Mouse (Mus musculus) neural tube, embryonic 10.5 days (tissue): ENCODE results near the gene Tox4.
"Not testable (repeated sequence)": the region's sequence is repeated elsewhere in the genome, so short reads cannot be mapped to it uniquely, and the experiment has no call there.

Experiments
- DNase-seq: peaks from one replicate; pipeline ENCODE4 v3.0.0-alpha.2; 2017; ENCODE audit warnings: low spot score; ENCODE audit errors: extremely low spot score

The Tox4 gene

DNA sequence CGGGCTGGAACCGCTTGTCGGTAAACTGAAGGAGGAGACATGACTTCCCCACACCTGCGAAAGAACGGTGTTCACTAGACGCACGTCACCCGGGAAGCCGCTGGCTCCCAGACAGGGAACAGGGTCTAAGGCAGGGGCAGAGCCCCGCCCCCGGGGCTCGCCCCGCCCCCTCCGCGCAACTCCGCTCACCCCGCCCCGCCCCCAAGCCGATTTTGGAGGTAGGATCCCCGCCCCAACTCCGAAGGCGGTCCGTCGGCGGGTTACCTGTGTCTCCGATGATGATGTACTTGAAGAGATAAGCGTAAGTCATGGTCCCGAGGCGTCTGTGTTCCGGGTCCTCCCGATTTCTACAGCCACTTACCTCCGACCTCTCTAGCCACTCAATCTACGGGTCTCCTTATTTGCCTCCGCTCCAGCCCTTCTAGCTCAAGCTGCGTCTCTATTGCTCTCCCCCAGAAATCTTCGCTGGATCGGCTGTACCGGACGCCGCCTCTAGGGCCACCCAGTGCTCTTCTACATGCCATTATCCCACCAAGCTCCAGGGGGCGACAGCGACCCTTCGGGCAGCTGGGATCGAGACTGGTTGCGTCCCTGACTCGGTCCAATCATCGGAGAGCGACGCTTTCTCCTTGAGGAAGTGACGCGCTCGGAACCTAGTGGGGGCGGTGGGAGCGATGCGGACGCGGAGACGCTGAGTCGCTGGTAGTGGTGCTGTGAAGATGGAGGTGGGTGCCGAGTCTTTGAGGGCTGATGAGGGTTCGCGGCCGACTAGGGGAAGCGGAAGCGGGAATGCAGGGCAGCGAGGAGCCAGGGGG is at the start of gene Tox4, which contains the start of gene Rab2b:
Gene Tox4, plus strand, starts transcription at position 215 of the 815 bp plus-strand sequence.
Gene Rab2b, minus strand, starts transcription at position 614 of the 815 bp plus-strand sequence.
- peak; percentile 99 for DNase-seq

DNA sequence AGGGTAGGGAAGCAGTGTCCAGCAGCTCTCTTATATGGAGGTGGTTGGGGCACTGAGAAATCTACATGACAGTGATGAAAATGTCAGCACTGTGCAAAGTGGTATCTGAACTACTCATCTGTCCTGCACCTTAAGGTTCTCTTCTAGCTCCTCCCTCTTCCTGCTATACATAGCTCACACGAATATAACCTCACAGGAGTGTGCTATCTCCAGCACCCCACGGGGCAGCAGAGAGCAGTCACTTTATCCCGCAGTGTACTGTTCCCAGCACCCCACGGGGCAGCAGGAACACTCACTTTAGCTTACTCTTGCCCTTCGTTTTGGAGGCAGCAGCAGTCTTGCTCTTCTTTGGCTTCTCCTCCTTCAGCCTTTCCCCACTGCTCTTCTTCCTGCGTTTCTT is 46.7 kb upstream of the Tox4 start:
- no peak for DNase-seq

- no peak for DNase-seq
These were observed 43.8 kb upstream of the Tox4 start for GRCm38 (mm10) chr14:52235165-52235564.

GRCm38 (mm10) chr14:52236216-52236615 is 42.7 kb upstream of the Tox4 start:
- no peak for DNase-seq

DNA sequence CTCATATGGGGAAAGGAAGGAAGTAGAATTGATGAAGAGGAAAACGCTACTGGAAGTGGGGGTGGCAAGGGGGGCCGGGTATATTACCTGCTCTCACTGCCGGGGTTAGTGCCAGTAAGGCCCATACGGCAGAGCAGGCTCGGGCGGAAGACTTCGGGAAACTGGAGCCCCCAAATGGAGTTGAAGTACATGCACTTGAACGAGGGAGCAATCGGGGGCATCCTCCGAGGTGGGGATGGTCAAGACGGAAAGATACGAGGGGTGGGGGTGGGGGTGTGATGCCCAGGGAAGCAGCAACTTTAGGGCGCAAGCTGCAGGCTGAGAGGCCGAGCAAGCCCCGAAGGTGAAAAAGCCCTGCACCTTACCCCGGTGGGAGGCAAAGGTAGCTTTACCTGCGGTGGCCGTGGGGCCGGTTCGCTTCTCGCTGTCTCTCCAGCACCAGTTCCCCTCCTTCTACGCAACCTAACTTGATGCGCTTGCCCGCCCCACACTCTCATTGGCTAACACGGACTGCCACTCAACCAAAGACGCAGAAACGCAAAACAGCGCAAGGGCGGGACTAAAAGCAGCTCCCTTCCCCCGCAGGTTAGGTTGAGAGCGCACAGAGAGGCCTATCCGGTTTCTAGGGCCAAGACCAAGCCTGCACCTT is 34.8 kb upstream of the Tox4 start:
- peak; percentile 99 for DNase-seq

DNA sequence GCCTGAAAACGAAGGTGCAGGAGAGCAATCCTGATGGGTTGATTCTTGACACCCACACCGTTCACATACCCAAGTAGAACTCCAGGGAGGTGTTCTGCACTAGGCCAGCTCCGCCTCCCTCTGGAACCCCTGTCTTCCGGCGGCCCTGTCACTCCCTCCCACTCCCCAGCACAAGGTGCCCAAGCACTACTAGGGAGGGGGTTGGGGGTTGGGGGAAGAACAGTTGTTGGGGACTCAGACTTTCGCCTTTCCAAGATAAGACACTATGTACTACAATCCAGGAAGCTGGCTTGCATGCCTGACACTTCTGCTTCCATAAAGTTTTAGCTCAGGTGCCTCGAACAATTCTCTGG is 34.3 kb upstream of the Tox4 start:
- no peak for DNase-seq

DNA sequence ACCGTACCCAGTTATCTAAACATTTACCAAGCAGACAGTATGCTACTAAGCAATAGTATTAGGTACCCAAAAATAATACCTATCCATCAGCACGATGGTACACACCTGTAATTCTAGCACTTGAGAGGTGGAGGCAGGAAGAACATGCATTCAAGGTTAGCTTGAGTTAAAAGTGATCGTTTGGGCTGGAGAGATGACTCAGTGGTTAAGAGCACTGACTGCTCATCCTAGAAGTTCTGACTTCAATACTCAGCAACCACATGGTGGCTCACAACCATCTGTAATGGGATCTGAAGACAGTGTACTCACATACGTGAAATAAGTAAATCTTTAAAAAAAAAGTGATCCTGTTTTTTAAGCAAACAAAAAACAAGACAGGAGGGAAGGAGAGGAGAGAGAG is 32.8 kb upstream of the Tox4 start:
- DNase-seq: no peak

DNA sequence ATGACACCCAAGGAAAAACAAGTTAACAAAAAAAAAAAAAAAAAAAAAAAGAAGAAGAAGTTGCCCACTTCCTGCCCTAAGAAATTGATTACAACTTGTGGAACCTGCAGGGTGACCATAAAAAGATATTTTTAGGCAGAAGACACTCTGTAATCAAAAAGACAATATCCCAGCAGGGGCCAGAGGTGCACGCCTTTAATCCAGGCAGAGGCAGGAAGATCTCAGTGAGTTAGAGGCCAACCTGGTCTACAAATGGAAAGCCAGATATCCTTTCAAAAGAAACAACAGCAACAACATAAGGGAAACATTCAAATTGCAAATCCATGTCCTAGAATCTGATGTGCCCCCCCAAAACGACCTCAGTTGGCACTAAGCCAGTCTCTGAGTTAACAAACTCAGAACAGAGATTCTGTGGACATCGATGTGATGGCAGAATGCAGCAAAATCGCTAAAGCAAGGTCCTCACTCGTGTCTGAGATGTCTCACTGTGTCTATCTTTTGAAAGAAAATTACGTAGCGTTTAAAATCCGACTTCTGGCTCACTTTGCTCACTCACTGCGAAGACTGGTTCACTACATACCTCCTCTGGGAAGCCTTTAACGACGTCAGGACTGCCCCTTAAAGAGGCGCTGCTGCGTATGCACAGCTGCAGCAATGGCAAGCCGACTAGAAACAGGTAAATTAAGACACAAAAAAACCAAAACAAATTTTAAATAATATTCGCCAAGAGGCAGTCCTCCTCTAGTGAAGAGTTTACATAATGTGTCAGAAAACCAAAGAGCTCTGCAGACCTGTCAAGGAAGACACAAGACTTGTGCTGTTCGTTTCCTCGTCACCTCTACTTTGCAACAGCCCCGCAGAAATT is 22.4 kb upstream of the Tox4 start:
- peak; percentile 24 for DNase-seq

GRCm38 (mm10) chr14:52257484-52258213 is 21.3 kb upstream of the Tox4 start, which contains the start of gene Chd8:
Chd8 (minus strand) TSS chr14:52257780.
- DNase-seq: peak; percentile 96

GRCm38 (mm10) chr14:52272781-52273180 is 6.2 kb upstream of the Tox4 start:
- no peak for DNase-seq

- no peak for DNase-seq
These were observed 1.7 kb upstream of the Tox4 start for GRCm38 (mm10) chr14:52277210-52277609.

DNA sequence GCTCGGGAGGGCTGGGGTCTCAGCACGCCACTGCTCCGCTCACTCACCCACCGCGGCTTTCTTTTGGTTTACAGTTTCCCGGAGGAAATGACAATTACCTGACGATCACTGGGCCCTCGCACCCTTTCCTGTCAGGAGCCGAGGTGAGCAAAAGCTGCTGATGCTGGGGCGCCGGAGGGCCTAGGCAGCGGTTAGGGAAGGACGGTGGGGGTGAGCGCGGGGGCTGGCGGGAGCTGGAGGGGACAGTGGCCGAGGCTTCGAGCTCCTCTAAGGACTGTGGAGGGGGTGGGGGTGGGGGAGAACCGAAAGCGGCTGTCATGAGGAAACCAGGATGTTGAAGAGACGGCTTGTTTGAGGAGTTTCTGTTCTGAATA is 788 bp downstream of the Tox4 start:
- DNase-seq: no peak

- DNase-seq: no peak
These were observed 4.7 kb downstream of the Tox4 start for GRCm38 (mm10) chr14:52283629-52284028.

DNA sequence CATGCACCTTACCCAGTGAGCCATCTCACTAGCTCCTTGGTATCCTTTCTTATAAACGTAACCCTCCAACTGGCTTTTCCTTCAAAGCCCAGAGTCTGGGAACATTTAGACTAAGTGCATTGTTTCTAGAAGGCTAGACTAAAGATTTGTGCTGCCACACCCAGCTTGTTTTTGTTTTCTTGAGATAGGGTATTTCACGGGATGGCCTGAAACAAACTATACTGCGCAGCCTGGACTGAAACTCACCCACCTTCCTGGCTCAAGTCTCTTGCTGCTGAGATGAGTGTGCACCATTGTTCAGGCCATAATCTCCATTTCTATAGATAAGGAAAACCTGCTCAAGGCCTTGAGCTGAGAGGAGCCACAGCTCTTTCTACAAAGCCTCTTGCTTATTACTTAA is 5.2 kb downstream of the Tox4 start:
- DNase-seq: no peak

GRCm38 (mm10) chr14:52295558-52296264 is 16.8 kb downstream of the Tox4 start:
- DNase-seq: no peak

- not testable (repeated sequence) for DNase-seq
These were observed 24.6 kb downstream of the Tox4 start for GRCm38 (mm10) chr14:52303517-52303916.

DNA sequence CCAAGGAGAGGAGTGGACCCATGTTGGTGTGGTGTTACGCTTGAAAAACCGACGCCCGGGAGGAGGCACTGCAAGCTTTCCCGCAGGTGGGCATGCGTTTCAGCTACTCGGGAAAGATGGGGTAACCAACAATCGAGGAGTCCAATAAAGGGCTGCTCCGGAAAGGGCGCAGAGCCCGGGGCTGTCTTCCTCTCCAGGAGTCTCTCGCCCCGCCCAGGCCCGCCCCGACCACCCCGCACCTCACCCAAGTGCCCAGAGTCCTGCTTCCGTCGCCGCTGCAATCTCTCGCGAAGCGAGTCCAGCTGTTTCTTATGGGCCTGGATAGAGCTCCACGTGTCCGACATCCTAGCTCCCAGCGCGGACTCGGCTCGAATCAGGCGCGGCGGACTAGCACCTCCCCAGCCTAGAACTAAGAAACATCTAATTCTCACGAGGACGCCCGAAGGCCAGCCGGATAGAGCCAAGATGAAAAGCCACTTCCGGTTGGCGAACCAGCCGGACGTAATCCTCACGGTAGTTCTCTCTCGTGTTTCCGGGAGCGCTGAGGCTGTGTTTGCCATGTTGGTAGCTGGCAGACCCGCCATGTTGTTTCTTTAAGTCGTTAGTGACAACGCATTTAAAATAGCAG is 25.8 kb downstream of the Tox4 start, which contains the start of gene Mettl3:
Gene Mettl3, minus strand, starts transcription at position 485 of the 628 bp plus-strand sequence.
- DNase-seq: peak; percentile 92

GRCm38 (mm10) chr14:52306100-52306499 is 27.2 kb downstream of the Tox4 start:
- DNase-seq: no peak

GRCm38 (mm10) chr14:52310343-52310742 is 31.4 kb downstream of the Tox4 start:
- DNase-seq: not testable (repeated sequence)

GRCm38 (mm10) chr14:52310906-52311305 is 32.0 kb downstream of the Tox4 start:
- no peak for DNase-seq
